Mouse (Mus musculus) CH12.LX (cell line): Measurements from ENCODE around the gene Cdca5.

Source experiments
- CTCF ChIP-seq, 2 experiments: IDR thresholded peaks in 1 of 2; conservative IDR thresholded peaks in 1 of 2; 2 replicates each; pipeline ENCODE4 v1.5.1; 2011 to 2012; ENCODE audit warnings: low read depth in 2 of 2, low read length in 2 of 2, improper control_type of control experiment in 1 of 2, inconsistent platforms in 1 of 2, mild to moderate bottlenecking in 1 of 2, moderate library complexity in 1 of 2
- GABPA ChIP-seq: IDR thresholded peaks from 2 replicates; pipeline ENCODE4 v1.6.1; 2012; ENCODE audit warnings: low read depth, low read length, improper control_type of control experiment, inconsistent platforms; ENCODE audit not compliant: insufficient replicate concordance
- HCFC1 ChIP-seq: IDR thresholded peaks from 2 replicates; pipeline ENCODE4 v1.6.1; 2012; ENCODE audit warnings: low read depth, mild to moderate bottlenecking, inconsistent platforms, low read length, improper control_type of control experiment
- POLR2AphosphoS2 ChIP-seq: IDR thresholded peaks from 2 replicates; pipeline ENCODE4 v1.6.1; 2011; ENCODE audit warnings: low read depth, low read length, improper control_type of control experiment

DNA sequence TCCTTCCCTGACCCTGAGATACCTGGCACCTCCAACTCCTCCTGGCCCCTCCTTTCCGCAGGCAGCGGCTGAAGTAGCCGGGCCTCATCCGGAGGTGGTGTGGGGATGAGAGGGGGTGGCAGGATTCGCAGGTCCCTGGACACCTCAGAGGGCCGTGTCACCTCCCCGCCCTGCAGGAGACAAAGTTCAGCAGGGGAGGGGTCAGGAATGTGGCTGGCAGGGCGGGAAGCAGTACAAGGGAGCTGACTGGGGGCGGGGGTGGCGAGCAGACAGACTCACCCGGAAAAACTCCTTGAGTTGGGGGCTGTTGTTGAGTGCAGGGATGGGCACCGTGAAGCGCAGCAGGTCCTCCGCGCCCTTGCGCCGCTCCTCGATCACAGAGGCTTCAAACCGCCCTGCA lies 37.0 kb downstream of the Cdca5 start:
- TF ChIP-seq GABPA (no peak), HCFC1 (no peak), CTCF (conservative IDR thresholded peaks at IDR 0.05 in 1 of 2, IDR thresholded peaks at IDR 0.05 in 1 of 2; ENCODE audit: low read depth in 2 of 2, low read length in 2 of 2) (no peak), POLR2AphosphoS2 (no peak)
